Mouse (Mus musculus) midbrain, embryonic 14.5 days (tissue): Measurements from ENCODE around the gene Tlr6. TPM values are rescaled to one million over a fixed set of nuclear protein-coding genes. Genes with fewer than 3 reads are reported as not detected.

Experiments
- ATAC-seq: fragments of 200-750 bp; cut with Nextera tagmentation; 2 replicates; pipeline ENCODE4 v1.8.0; 2017; ENCODE audit warnings: moderate number of reproducible peaks, moderate library complexity; ENCODE audit not compliant: low FRiP score, low TSS enrichment
- DNase-seq: peaks from one replicate; pipeline ENCODE4 v3.0.0-alpha.2; 2015
- H3K27ac ChIP-seq: fragments of 300-500 bp; sonication (generic); replicated peaks from 2 replicates; pipeline ENCODE4 v1.5.1; 2014; ENCODE audit warnings: mild to moderate bottlenecking, low read depth, low read length, moderate library complexity
- H3K27me3 ChIP-seq: fragments of 300-500 bp; sonication (generic); 2 replicates; pipeline ENCODE4 v1.6.1; 2014; ENCODE audit warnings: low read length, control low read depth, mixed read lengths; ENCODE audit not compliant: control insufficient read depth, insufficient read depth
- H3K36me3 ChIP-seq: fragments of 300-500 bp; sonication (generic); 2 replicates; pipeline ENCODE4 v1.6.1; 2014; ENCODE audit warnings: low read length, control low read depth; ENCODE audit not compliant: control insufficient read depth, insufficient read depth
- H3K4me1 ChIP-seq: fragments of 300-500 bp; sonication (generic); 2 replicates; pipeline ENCODE4 v1.6.1; 2014; ENCODE audit warnings: mild to moderate bottlenecking, antibody characterized with exemption, low read length, control low read depth; ENCODE audit not compliant: control insufficient read depth, insufficient read depth
- H3K4me2 ChIP-seq: fragments of 300-500 bp; sonication (generic); 2 replicates; pipeline ENCODE4 v1.6.1; 2014; ENCODE audit warnings: mild to moderate bottlenecking, low read length, moderate library complexity
- H3K4me3 ChIP-seq: fragments of 300-500 bp; sonication (generic); replicated peaks from 2 replicates; pipeline ENCODE4 v1.5.1; 2014; ENCODE audit warnings: low read depth, low read length
- H3K9ac ChIP-seq: fragments of 300-500 bp; sonication (generic); replicated peaks from 2 replicates; pipeline ENCODE4 v1.6.1; 2014; ENCODE audit warnings: mild to moderate bottlenecking, low read length, moderate library complexity
- H3K9me3 ChIP-seq: fragments of 300-500 bp; sonication (generic); 2 replicates; pipeline ENCODE4 v1.6.1; 2016; ENCODE audit warnings: low read length, control low read depth, mixed read lengths; ENCODE audit not compliant: control insufficient read depth
- WGBS: fragments of 180-500 bp; shearing (Covaris S2); extraction: QIAGEN DNeasy Blood & Tissue Kit; methylation state at CpG from one replicate; pipeline ENCODE4 v1.1.7; 2014; 5-methylcytosine and 5-hydroxymethylcytosine counted together
- polyA plus RNA-seq: library from polyadenylated mRNA; unstranded; fragments of >200 nt; fragmentation: Nextera tagmentation; extraction: Ambion mirVana; gene quantifications from 2 replicates; pipeline ENCODE4 v1.2.1, GENCODE M21; 2014

Tlr6 gene
- polyA plus RNA-seq, 1 experiment from 2014 or later: 0.25 TPM

- H3K9ac ChIP-seq: no peak overlapping the region
- no peaks in the 10 kb centered on the region for H3K36me3 ChIP-seq
- H3K9me3 ChIP-seq: no peaks in the 10 kb centered on the region
- H3K4me2 ChIP-seq: no peak overlapping the region
- no peak overlapping the region for H3K27ac ChIP-seq
- no peaks in the 10 kb centered on the region for H3K4me1 ChIP-seq
- no peaks in the 10 kb centered on the region for H3K27me3 ChIP-seq
- ATAC-seq (no peak), DNase-seq (no peak)
- no peak overlapping the region for H3K4me3 ChIP-seq
- 86% methylated on average over 22 of the region's 22 CpGs for WGBS
These were observed 680 bp downstream of the Tlr6 start for GRCm38 (mm10) chr5:64958991-64959842.

GRCm38 (mm10) chr5:64954931-64955330 lies 5.0 kb downstream of the Tlr6 start:
- Histone ChIP-seq H3K4me2 (no peak overlapping the region), H3K27me3 (no peaks in the 10 kb centered on the region), H3K27ac (no peak overlapping the region), H3K9me3 (no peaks in the 10 kb centered on the region), H3K4me3 (no peak overlapping the region), H3K9ac (no peak overlapping the region), H3K4me1 (no peaks in the 10 kb centered on the region), H3K36me3 (no peaks in the 10 kb centered on the region)
- ATAC-seq (no peak), DNase-seq (no peak)
- 87% methylated on average over 8 of the region's 8 CpGs for WGBS

GRCm38 (mm10) chr5:64951486-64951885 lies 8.4 kb downstream of the Tlr6 start:
- DNase-seq (no peak), ATAC-seq (no peak)
- Histone ChIP-seq H3K9me3 (no peaks in the 10 kb centered on the region), H3K27ac (no peak overlapping the region), H3K4me2 (no peak overlapping the region), H3K4me3 (no peak overlapping the region), H3K36me3 (no peaks in the 10 kb centered on the region), H3K27me3 (no peaks in the 10 kb centered on the region), H3K4me1 (no peaks in the 10 kb centered on the region), H3K9ac (no peak overlapping the region)
- 93% methylated on average over 5 of the region's 5 CpGs for WGBS

GRCm38 (mm10) chr5:64932775-64933174 lies 27.1 kb downstream of the Tlr6 start:
- DNase-seq (no peak), ATAC-seq (no peak)
- H3K4me2 ChIP-seq: no peak overlapping the region
- WGBS: 90% methylated on average over 15 of the region's 15 CpGs
- no peak overlapping the region for H3K27ac ChIP-seq
- no peaks in the 10 kb centered on the region for H3K27me3 ChIP-seq
- no peak overlapping the region for H3K4me3 ChIP-seq
- H3K9ac ChIP-seq: no peak overlapping the region
- no peaks in the 10 kb centered on the region for H3K36me3 ChIP-seq
- H3K4me1 ChIP-seq: no peaks in the 10 kb centered on the region
- H3K9me3 ChIP-seq: no peaks in the 10 kb centered on the region

- 65% methylated on average over 3 of the region's 3 CpGs for WGBS
- ATAC-seq (no peak), DNase-seq (no peak)
- H3K9ac ChIP-seq: no peak overlapping the region
- no peaks in the 10 kb centered on the region for H3K9me3 ChIP-seq
- no peaks in the 10 kb centered on the region for H3K27me3 ChIP-seq
- H3K27ac ChIP-seq: no peak overlapping the region
- H3K4me2 ChIP-seq: no peak overlapping the region
- H3K4me1 ChIP-seq: no peaks in the 10 kb centered on the region
- H3K4me3 ChIP-seq: no peak overlapping the region
- H3K36me3 ChIP-seq: no peaks in the 10 kb centered on the region
These were observed 27.7 kb downstream of the Tlr6 start for GRCm38 (mm10) chr5:64932215-64932614.

- H3K27ac ChIP-seq: no peak overlapping the region
- no peak overlapping the region for H3K9ac ChIP-seq
- no peak overlapping the region for H3K4me2 ChIP-seq
- H3K4me3 ChIP-seq: no peak overlapping the region
- ATAC-seq (no peak), DNase-seq (no peak)
- H3K4me1 ChIP-seq: no peaks in the 10 kb centered on the region
- no peaks in the 10 kb centered on the region for H3K9me3 ChIP-seq
- no peaks in the 10 kb centered on the region for H3K36me3 ChIP-seq
- no peaks in the 10 kb centered on the region for H3K27me3 ChIP-seq
- WGBS: 94% methylated on average over 5 of the region's 5 CpGs
These were observed 37.0 kb downstream of the Tlr6 start for GRCm38 (mm10) chr5:64922891-64923381.

GRCm38 (mm10) chr5:64918616-64919597 lies 41.0 kb downstream of the Tlr6 start:
- no peak overlapping the region for H3K4me2 ChIP-seq
- H3K4me3 ChIP-seq: no peak overlapping the region
- H3K9ac ChIP-seq: no peak overlapping the region
- no peaks in the 10 kb centered on the region for H3K36me3 ChIP-seq
- DNase-seq (no peak), ATAC-seq (no peak)
- 93% methylated on average over 6 of the region's 6 CpGs for WGBS
- H3K27me3 ChIP-seq: no peaks in the 10 kb centered on the region
- H3K9me3 ChIP-seq: peaks cover 5% of the 10 kb centered on the region; the same call in 1 of the 2 replicates
- no peaks in the 10 kb centered on the region for H3K4me1 ChIP-seq
- H3K27ac ChIP-seq: no peak overlapping the region

- H3K9ac ChIP-seq: no peak overlapping the region
- ATAC-seq: no peak
- H3K9me3 ChIP-seq: peaks cover 5% of the 10 kb centered on the region; the same call in 1 of the 2 replicates
- WGBS: 97% methylated on average over 11 of the region's 11 CpGs
- no peak overlapping the region for H3K4me3 ChIP-seq
- no peak overlapping the region for H3K4me2 ChIP-seq
- no peak overlapping the region for H3K27ac ChIP-seq
- no peaks in the 10 kb centered on the region for H3K4me1 ChIP-seq
- no peak for DNase-seq
- H3K27me3 ChIP-seq: no peaks in the 10 kb centered on the region
- H3K36me3 ChIP-seq: no peaks in the 10 kb centered on the region
These were observed 42.2 kb downstream of the Tlr6 start for GRCm38 (mm10) chr5:64917721-64918120.
